Mouse (Mus musculus) neural tube, embryonic 13.5 days (tissue): ENCODE results near the gene 1700020A23Rik. TPM values are rescaled to one million over a fixed set of nuclear protein-coding genes. Genes with fewer than 3 reads are reported as not detected.

Experiments
- polyA plus RNA-seq: library from polyadenylated mRNA; unstranded; fragments of >200 nt; fragmentation: Nextera tagmentation; extraction: Ambion mirVana; gene quantifications from 2 replicates; pipeline ENCODE4 v1.2.1, GENCODE M21; 2015

Gene 1700020A23Rik
- polyA plus RNA-seq, 1 experiment from 2014 or later = not detected

Other genes starting within 250 kb of the 1700020A23Rik start
- gene Snrpb, start 225.9 kb upstream of the 1700020A23Rik start, polyA plus RNA-seq = 362 and 366 TPM in 2 replicates
- not detected in 2 replicates for gene Tmc2, start 210.1 kb upstream of the 1700020A23Rik start, polyA plus RNA-seq
- gene Nop56, start 130.8 kb upstream of the 1700020A23Rik start, polyA plus RNA-seq = 230 and 236 TPM in 2 replicates
- gene Idh3b, start 120.7 kb upstream of the 1700020A23Rik start, polyA plus RNA-seq = 156 and 161 TPM in 2 replicates
- gene Ebf4, start 110.1 kb upstream of the 1700020A23Rik start, polyA plus RNA-seq = 3.6 and 4.3 TPM in 2 replicates
- 26.8 and 32.9 TPM in 2 replicates for gene Cpxm1, start 7.7 kb upstream of the 1700020A23Rik start, polyA plus RNA-seq
- 0.15 TPM in 1 of 2 replicates, not detected in the other for gene Gm28372, start within 50 bp of the 1700020A23Rik start, polyA plus RNA-seq
- 0.29 TPM in 1 of 2 replicates, not detected in the other for gene Tmem239, start 1.2 kb downstream of the 1700020A23Rik start, polyA plus RNA-seq
- gene Vps16, start 19.1 kb downstream of the 1700020A23Rik start, polyA plus RNA-seq = 98.2 and 103 TPM in 2 replicates
- 10.2 and 11.7 TPM in 2 replicates for gene Pced1a, start 19.4 kb downstream of the 1700020A23Rik start, polyA plus RNA-seq
- 123 and 131 TPM in 2 replicates for gene Ptpra, start 45.0 kb downstream of the 1700020A23Rik start, polyA plus RNA-seq
- 77.4 and 87.0 TPM in 2 replicates for gene Mrps26, start 158.5 kb downstream of the 1700020A23Rik start, polyA plus RNA-seq
- not detected in 2 replicates for gene Oxt, start 170.9 kb downstream of the 1700020A23Rik start, polyA plus RNA-seq
- gene Avp, start 177.3 kb downstream of the 1700020A23Rik start, polyA plus RNA-seq = 0.36 TPM in 1 of 2 replicates, not detected in the other
- gene Fastkd5, start 224.8 kb downstream of the 1700020A23Rik start, polyA plus RNA-seq = 13.1 and 13.8 TPM in 2 replicates
- 10.8 and 12.4 TPM in 2 replicates for gene Ubox5, start 224.8 kb downstream of the 1700020A23Rik start, polyA plus RNA-seq
- 10.5 and 10.7 TPM in 2 replicates for gene Lzts3, start 237.5 kb downstream of the 1700020A23Rik start, polyA plus RNA-seq